Mouse (Mus musculus): ENCODE data around the gene Nxn. TPM values are rescaled to one million over a fixed set of nuclear protein-coding genes. Genes with fewer than 3 reads are reported as not detected.
A peak's percentile ranks its signal among the peaks of the same experiment; 100 is the strongest.

Gene Nxn
- polyA plus RNA-seq, 1 experiment from 2014 or later: 59.5 TPM

- H3K4me1 ChIP-seq: peaks cover 51% of the 10 kb centered on the region
- no peak overlapping the region for H3K4me3 ChIP-seq
- no peaks in the 10 kb centered on the region for H3K27me3 ChIP-seq (ENCODE audit: low read depth, poor library complexity, severe bottlenecking)
- H3K9me3 ChIP-seq (replicated peaks): peaks cover 8% of the 10 kb centered on the region
- WGBS: 70% methylated on average over 7 of the region's 7 CpGs
- no peak for DNase-seq (ENCODE audit: low spot score)
- peaks cover 10% of the 10 kb centered on the region for H3K36me3 ChIP-seq
- peak overlapping the region; percentile 77 for H3K27ac ChIP-seq (replicated peaks)
Measured at GRCm38 (mm10) chr11:76285431-76286075, 113.4 kb downstream of the Nxn start.

- WGBS: 97% methylated on average over 6 of the region's 6 CpGs
- H3K36me3 ChIP-seq: peaks cover 10% of the 10 kb centered on the region
- H3K4me3 ChIP-seq: no peak overlapping the region
- no peak for DNase-seq (ENCODE audit: low spot score)
- H3K9me3 ChIP-seq (replicated peaks): peaks cover 8% of the 10 kb centered on the region
- no peak overlapping the region for H3K27ac ChIP-seq (replicated peaks)
- no peaks in the 10 kb centered on the region for H3K27me3 ChIP-seq (ENCODE audit: low read depth, poor library complexity, severe bottlenecking)
- H3K4me1 ChIP-seq: peaks cover 49% of the 10 kb centered on the region
Measured at GRCm38 (mm10) chr11:76283841-76284240, 115.1 kb downstream of the Nxn start.

GRCm38 (mm10) chr11:76279971-76280370 lies 119.0 kb downstream of the Nxn start:
- Histone ChIP-seq H3K9me3 (replicated peaks) (peaks cover 8% of the 10 kb centered on the region), H3K27ac (replicated peaks) (peak overlapping the region; percentile 60), H3K36me3 (peaks cover 29% of the 10 kb centered on the region), H3K4me3 (no peak overlapping the region), H3K4me1 (peaks cover 17% of the 10 kb centered on the region), H3K27me3 (ENCODE audit: low read depth, poor library complexity, severe bottlenecking) (no peaks in the 10 kb centered on the region)
- no peak for DNase-seq (ENCODE audit: low spot score)
- 64% methylated on average over 2 of the region's 2 CpGs for WGBS

- no peak for DNase-seq (ENCODE audit: low spot score)
- peak overlapping the region; percentile 63 for H3K27ac ChIP-seq (replicated peaks)
Measured at GRCm38 (mm10) chr11:76278960-76279852, 119.7 kb downstream of the Nxn start.

GRCm38 (mm10) chr11:76272440-76272839 lies 126.5 kb downstream of the Nxn start:
- H3K27me3 ChIP-seq (ENCODE audit: low read depth, poor library complexity, severe bottlenecking): no peaks in the 10 kb centered on the region
- no peak overlapping the region for H3K4me3 ChIP-seq
- peaks cover 62% of the 10 kb centered on the region for H3K36me3 ChIP-seq
- no peak overlapping the region for H3K27ac ChIP-seq (replicated peaks)
- WGBS: 89% methylated on average over 4 of the region's 4 CpGs
- H3K9me3 ChIP-seq (replicated peaks): no peaks in the 10 kb centered on the region
- peaks cover 33% of the 10 kb centered on the region for H3K4me1 ChIP-seq
- DNase-seq (ENCODE audit: low spot score): no peak

More at GRCm38 (mm10) chr11:76278960-76279852, 119.7 kb downstream of the Nxn start:
- Histone ChIP-seq H3K4me1 (peaks cover 21% of the 10 kb centered on the region), H3K27me3 (ENCODE audit: low read depth, poor library complexity, severe bottlenecking) (no peaks in the 10 kb centered on the region), H3K9me3 (replicated peaks) (peaks cover 7% of the 10 kb centered on the region), H3K36me3 (peaks cover 34% of the 10 kb centered on the region), H3K4me3 (no peak overlapping the region)
- WGBS: 63% methylated on average over 14 of the region's 14 CpGs

GRCm38 (mm10) chr11:76268521-76269065 lies 130.3 kb downstream of the Nxn start:
- Histone ChIP-seq H3K4me3 (no peak overlapping the region), H3K36me3 (peaks cover 50% of the 10 kb centered on the region), H3K4me1 (peaks cover 66% of the 10 kb centered on the region), H3K27ac (replicated peaks) (peak overlapping the region; percentile 92), H3K9me3 (replicated peaks) (no peaks in the 10 kb centered on the region), H3K27me3 (ENCODE audit: low read depth, poor library complexity, severe bottlenecking) (no peaks in the 10 kb centered on the region; the same call in 1 of the 2 replicates)
- no peak for DNase-seq (ENCODE audit: low spot score)
- WGBS: 54% methylated on average over 6 of the region's 6 CpGs

GRCm38 (mm10) chr11:76268001-76268459 lies 130.9 kb downstream of the Nxn start:
- H3K4me3 ChIP-seq: peak overlapping the region; percentile 20; the same call in 1 of the 2 replicates
- peak; percentile 51 for DNase-seq (ENCODE audit: low spot score)
- H3K4me1 ChIP-seq: peaks cover 71% of the 10 kb centered on the region
- peaks cover 44% of the 10 kb centered on the region for H3K36me3 ChIP-seq
- peak overlapping the region; percentile 92 for H3K27ac ChIP-seq (replicated peaks)
- H3K27me3 ChIP-seq (ENCODE audit: low read depth, poor library complexity, severe bottlenecking): no peaks in the 10 kb centered on the region; the same call in 1 of the 2 replicates
- no peaks in the 10 kb centered on the region for H3K9me3 ChIP-seq (replicated peaks)
- 7% methylated on average over 5 of the region's 5 CpGs for WGBS

- Histone ChIP-seq H3K4me3 (peak overlapping the region; percentile 20; the same call in 1 of the 2 replicates), H3K27me3 (ENCODE audit: low read depth, poor library complexity, severe bottlenecking) (no peaks in the 10 kb centered on the region; the same call in 1 of the 2 replicates), H3K9me3 (replicated peaks) (no peaks in the 10 kb centered on the region), H3K27ac (replicated peaks) (peak overlapping the region; percentile 92), H3K36me3 (peaks cover 39% of the 10 kb centered on the region), H3K4me1 (peaks cover 76% of the 10 kb centered on the region)
- no peak for DNase-seq (ENCODE audit: low spot score)
- 29% methylated on average over 7 of the region's 7 CpGs for WGBS
Measured at GRCm38 (mm10) chr11:76267550-76267949, 131.4 kb downstream of the Nxn start.

- Histone ChIP-seq H3K27ac (replicated peaks) (peak overlapping the region; percentile 92), H3K36me3 (peaks cover 41% of the 10 kb centered on the region), H3K4me3 (peak overlapping the region; percentile 40), H3K27me3 (ENCODE audit: low read depth, poor library complexity, severe bottlenecking) (no peaks in the 10 kb centered on the region; the same call in 1 of the 2 replicates), H3K9me3 (replicated peaks) (no peaks in the 10 kb centered on the region), H3K4me1 (peaks cover 99% of the 10 kb centered on the region)
- 7% methylated on average over 19 of the region's 19 CpGs for WGBS
- DNase-seq (ENCODE audit: low spot score): peak; percentile 71
Measured at GRCm38 (mm10) chr11:76262611-76263351, 136.2 kb downstream of the Nxn start.

- WGBS: 71% methylated on average over 12 of the region's 12 CpGs
- Histone ChIP-seq H3K4me3 (0 out of 2 replicates have a peak overlapping the region, but pooled peaks have one; percentile 27), H3K27ac (replicated peaks) (peak overlapping the region; percentile 92), H3K27me3 (ENCODE audit: low read depth, poor library complexity, severe bottlenecking) (no peaks in the 10 kb centered on the region; the same call in 1 of the 2 replicates), H3K36me3 (peaks cover 54% of the 10 kb centered on the region), H3K9me3 (replicated peaks) (no peaks in the 10 kb centered on the region), H3K4me1 (peaks cover 99% of the 10 kb centered on the region)
- DNase-seq (ENCODE audit: low spot score): no peak
Measured at GRCm38 (mm10) chr11:76261224-76261623, 137.7 kb downstream of the Nxn start.

- H3K27ac ChIP-seq (replicated peaks): peak overlapping the region; percentile 92
- DNase-seq (ENCODE audit: low spot score): peak; percentile 70
- no peaks in the 10 kb centered on the region; the same call in 1 of the 2 replicates for H3K27me3 ChIP-seq (ENCODE audit: low read depth, poor library complexity, severe bottlenecking)
- WGBS: 35% methylated on average over 10 of the region's 10 CpGs
- H3K4me3 ChIP-seq: peak overlapping the region; percentile 27; the same call in 1 of the 2 replicates
- peaks cover 54% of the 10 kb centered on the region for H3K36me3 ChIP-seq
- peaks cover 97% of the 10 kb centered on the region for H3K4me1 ChIP-seq
- H3K9me3 ChIP-seq (replicated peaks): no peaks in the 10 kb centered on the region
Measured at GRCm38 (mm10) chr11:76260208-76261050, 138.5 kb downstream of the Nxn start.
